Mouse (Mus musculus) kidney, embryonic 14.5 days (tissue): ENCODE data around the gene Smo. TPM values are rescaled to one million over a fixed set of nuclear protein-coding genes. Genes with fewer than 3 reads are reported as not detected.

Source experiments
- ATAC-seq: fragments of 200-750 bp; cut with Nextera tagmentation; 2 replicates; pipeline ENCODE4 v1.8.0; 2017; ENCODE audit warnings: moderate number of reproducible peaks, mild to moderate bottlenecking, moderate TSS enrichment, moderate library complexity; ENCODE audit not compliant: low FRiP score, low TSS enrichment
- H3K27ac ChIP-seq: fragments of 300-500 bp; sonication (generic); 2 replicates; pipeline ENCODE4 v1.5.1; 2014; ENCODE audit warnings: low read depth, mild to moderate bottlenecking, low read length, moderate library complexity, mixed read lengths
- H3K27me3 ChIP-seq: fragments of 300-500 bp; sonication (generic); 2 replicates; pipeline ENCODE4 v1.6.1; 2014; ENCODE audit warnings: mild to moderate bottlenecking, low read length; ENCODE audit not compliant: control insufficient read depth, insufficient read depth
- H3K36me3 ChIP-seq: fragments of 300-500 bp; sonication (generic); 2 replicates; pipeline ENCODE4 v1.6.1; 2014; ENCODE audit warnings: low read length, mixed read lengths; ENCODE audit not compliant: control insufficient read depth, insufficient read depth
- H3K4me1 ChIP-seq: fragments of 300-500 bp; sonication (generic); 2 replicates; pipeline ENCODE4 v1.6.1; 2014; ENCODE audit warnings: low read length, mixed read lengths; ENCODE audit not compliant: control insufficient read depth, insufficient read depth
- H3K4me2 ChIP-seq: fragments of 300-500 bp; sonication (generic); replicated peaks from 2 replicates; pipeline ENCODE4 v1.6.1; 2014; ENCODE audit warnings: low read depth, mild to moderate bottlenecking, low read length
- H3K4me3 ChIP-seq: fragments of 300-500 bp; sonication (generic); 2 replicates; pipeline ENCODE4 v1.5.1; 2014; ENCODE audit warnings: mild to moderate bottlenecking, low read length
- H3K9ac ChIP-seq: fragments of 300-500 bp; sonication (generic); 2 replicates; pipeline ENCODE4 v1.6.1; 2014; ENCODE audit warnings: low read depth, mild to moderate bottlenecking, low read length, moderate library complexity
- H3K9me3 ChIP-seq: fragments of 300-500 bp; sonication (generic); 2 replicates; pipeline ENCODE4 v1.6.1; 2016; ENCODE audit warnings: low read length; ENCODE audit not compliant: control insufficient read depth
- WGBS: fragments of 180-500 bp; shearing (Covaris S2); extraction: QIAGEN DNeasy Blood & Tissue Kit; methylation state at CpG from one replicate; pipeline ENCODE4 v1.1.7; 2014; 5-methylcytosine and 5-hydroxymethylcytosine counted together
- polyA plus RNA-seq: library from polyadenylated mRNA; unstranded; fragments of >200 nt; fragmentation: Nextera tagmentation; extraction: Ambion mirVana; gene quantifications from 2 replicates; pipeline ENCODE4 v1.2.1, GENCODE M21; 2014

Smo gene
- polyA plus RNA-seq, 1 experiment from 2014 or later: 70.4 TPM

DNA sequence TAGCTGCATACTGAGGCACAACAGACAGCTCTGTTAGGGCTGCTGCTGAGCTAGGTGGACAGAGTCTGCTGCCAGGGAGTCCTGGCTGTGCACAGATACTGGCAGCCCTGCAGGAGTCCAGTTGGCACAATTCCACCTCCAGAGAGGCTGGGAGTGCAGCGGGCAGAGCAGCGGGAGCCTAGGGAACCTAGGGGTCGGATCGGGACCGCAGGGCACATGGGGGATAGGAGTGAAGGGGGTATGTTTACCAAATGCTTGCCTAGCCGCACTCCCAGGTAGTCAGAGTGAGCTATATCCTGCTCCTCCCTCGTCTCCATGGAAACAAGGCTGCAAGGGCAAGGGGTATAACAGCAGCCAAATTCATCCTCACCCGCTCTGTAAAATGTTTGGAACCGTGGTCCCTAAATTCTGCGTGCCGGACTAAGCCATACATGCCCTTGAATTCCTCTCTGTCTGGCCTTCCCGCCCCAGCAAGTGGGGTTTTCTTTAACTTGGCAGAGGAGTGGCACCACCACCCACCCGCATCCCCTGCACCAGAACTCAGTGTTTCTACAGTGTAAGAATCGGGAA lies 17.3 kb upstream of the Smo start:
- Histone ChIP-seq H3K36me3 (no peaks in the 10 kb centered on the region; the same call in 1 of the 2 replicates), H3K9ac (no peak overlapping the region), H3K9me3 (no peaks in the 10 kb centered on the region), H3K27ac (no peak overlapping the region), H3K4me3 (peak overlapping the region; percentile 6), H3K4me1 (peaks cover 14% of the 10 kb centered on the region), H3K27me3 (no peaks in the 10 kb centered on the region), H3K4me2 (peak overlapping the region; percentile 30)
- WGBS: 16% methylated on average over 14 of the region's 14 CpGs
- peak; percentile 72 for ATAC-seq

DNA sequence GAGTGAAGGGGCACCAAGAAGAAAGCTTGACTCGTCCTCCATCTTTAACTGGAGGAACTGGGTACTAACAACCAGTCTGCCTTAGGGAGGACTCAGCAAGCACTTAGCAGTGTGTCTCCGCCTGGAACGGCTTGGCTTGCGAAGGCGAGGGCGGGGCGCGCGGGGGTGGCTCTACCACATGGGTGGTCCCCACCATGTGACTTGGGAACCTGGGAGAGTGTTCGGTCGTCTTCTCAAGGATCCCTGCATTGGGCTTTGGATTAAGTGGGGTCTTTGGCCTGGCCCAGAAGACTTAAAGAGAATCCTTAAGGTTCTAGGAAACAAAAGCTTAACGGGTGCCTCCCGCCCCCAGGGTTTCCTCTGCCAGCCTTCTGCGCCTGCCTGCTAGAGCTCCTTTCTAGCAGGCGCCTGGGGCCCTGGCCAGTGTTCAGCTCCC lies 16.4 kb upstream of the Smo start:
- H3K9ac ChIP-seq: peak overlapping the region; percentile 54
- WGBS: 5% methylated on average over 15 of the region's 15 CpGs
- H3K9me3 ChIP-seq: no peaks in the 10 kb centered on the region
- H3K4me1 ChIP-seq: peaks cover 14% of the 10 kb centered on the region
- no peak overlapping the region for H3K27ac ChIP-seq
- H3K4me2 ChIP-seq: peak overlapping the region; percentile 57
- H3K27me3 ChIP-seq: no peaks in the 10 kb centered on the region
- H3K4me3 ChIP-seq: peak overlapping the region; percentile 36
- peak; percentile 81 for ATAC-seq
- no peaks in the 10 kb centered on the region; the same call in 1 of the 2 replicates for H3K36me3 ChIP-seq

DNA sequence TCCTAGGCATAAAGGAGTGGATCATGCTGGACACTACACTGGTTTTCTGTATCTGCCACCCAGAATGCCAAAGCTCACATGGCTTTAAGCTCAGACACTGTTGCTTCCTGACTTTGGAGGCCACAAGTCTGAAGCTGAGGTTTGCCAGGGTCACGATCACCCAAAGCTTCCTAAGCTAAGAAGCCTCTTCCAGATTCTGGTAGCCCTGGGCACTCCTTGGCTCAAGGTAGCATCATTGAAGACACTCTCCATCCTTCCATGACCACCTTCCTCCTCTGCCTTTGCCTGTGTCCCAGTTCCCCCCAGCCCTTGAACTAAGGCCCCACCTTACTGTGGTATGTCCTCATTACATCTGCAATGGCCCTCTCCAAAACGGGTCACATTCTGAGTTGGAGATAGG lies 13.4 kb upstream of the Smo start:
- no peak for ATAC-seq
- 75% methylated on average over 2 of the region's 2 CpGs for WGBS

DNA sequence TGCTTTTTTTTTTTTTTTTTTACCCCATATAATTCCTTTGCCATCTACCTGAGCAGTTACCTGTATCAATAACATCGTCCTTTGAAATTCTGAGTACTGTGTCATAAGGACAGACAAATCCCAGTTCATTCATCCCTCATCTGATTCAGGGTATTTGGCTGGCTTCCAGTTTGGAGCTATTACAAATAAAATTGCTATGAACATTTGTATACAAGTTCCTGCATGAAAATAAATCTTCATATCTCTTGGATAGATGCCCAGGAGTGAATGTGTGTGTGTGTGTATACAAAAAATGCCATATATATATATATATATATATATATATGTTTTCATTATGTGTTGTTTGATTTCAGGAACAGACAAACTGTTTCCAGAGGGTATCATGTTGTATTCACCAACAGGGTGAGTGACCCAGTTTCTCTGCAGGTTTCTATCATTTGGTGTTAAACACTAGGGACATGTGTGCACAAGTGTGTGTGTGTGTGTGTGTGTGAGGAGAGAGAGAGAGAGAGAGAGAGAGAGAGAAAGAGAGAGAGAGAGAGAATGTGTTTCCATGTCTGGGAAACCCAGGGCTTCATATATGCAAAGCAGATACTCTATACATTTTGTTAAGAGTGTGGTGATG lies 8.6 kb upstream of the Smo start:
- H3K36me3 ChIP-seq: no peaks in the 10 kb centered on the region
- H3K27ac ChIP-seq: no peak overlapping the region
- no peaks in the 10 kb centered on the region for H3K9me3 ChIP-seq
- no peak overlapping the region for H3K9ac ChIP-seq
- no peak overlapping the region for H3K4me2 ChIP-seq
- WGBS: 61% methylated on average over 1 of the region's 1 CpGs
- no peaks in the 10 kb centered on the region for H3K4me1 ChIP-seq
- no peak overlapping the region for H3K4me3 ChIP-seq
- ATAC-seq: no peak
- H3K27me3 ChIP-seq: no peaks in the 10 kb centered on the region

More for the DNA sequence above, 13.4 kb upstream of the Smo start:
- Histone ChIP-seq H3K4me3 (no peak overlapping the region), H3K27me3 (no peaks in the 10 kb centered on the region), H3K9ac (no peak overlapping the region), H3K4me2 (no peak overlapping the region), H3K4me1 (peaks cover 14% of the 10 kb centered on the region), H3K27ac (no peak overlapping the region), H3K9me3 (no peaks in the 10 kb centered on the region), H3K36me3 (no peaks in the 10 kb centered on the region; the same call in 1 of the 2 replicates)

DNA sequence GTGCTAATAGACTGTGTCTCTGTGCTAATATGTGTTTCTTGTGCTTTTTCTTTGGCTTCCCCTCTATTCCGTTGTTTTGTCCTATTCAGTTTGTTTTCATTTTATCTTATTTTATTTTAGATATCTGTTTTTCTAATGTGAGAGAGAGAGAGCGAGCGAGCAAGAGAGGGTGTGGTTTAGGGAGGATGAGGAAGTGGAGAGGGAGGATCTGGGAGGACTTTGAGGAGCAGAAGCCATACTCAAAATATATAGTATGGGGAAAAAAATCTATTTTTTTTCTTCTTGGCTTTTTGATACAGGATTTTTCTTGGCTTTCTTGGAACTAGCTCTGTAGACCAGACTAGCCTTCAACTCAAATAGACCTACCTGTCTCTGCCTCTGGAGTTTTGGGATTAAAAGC lies 7.3 kb upstream of the Smo start:
- 88% methylated on average over 3 of the region's 3 CpGs for WGBS
- no peaks in the 10 kb centered on the region for H3K9me3 ChIP-seq

DNA sequence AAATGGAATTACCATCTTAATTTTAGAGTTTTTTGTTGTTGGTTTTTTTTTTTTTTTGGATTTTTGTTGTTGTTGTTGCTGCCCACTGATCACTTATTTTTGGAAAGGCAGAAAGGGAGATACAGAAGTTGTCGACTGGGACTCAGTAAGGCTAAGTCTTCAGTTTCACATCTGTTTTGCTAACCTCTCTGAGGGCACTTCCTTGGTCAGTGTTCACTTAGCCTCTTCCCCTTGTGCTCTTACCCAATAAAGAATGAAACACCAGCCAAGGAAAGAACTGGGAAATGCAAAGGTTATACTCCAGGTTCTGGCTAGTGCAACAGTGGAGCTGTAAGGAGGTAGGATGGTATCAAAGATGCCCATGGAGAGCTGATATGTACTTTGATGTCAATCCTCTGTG lies 5.8 kb upstream of the Smo start:
- WGBS: 33% methylated on average over 1 of the region's 1 CpGs
- ATAC-seq: no peak
- no peaks in the 10 kb centered on the region for H3K36me3 ChIP-seq

More for the DNA sequence above, 7.3 kb upstream of the Smo start:
- no peak for ATAC-seq
- Histone ChIP-seq H3K27me3 (no peaks in the 10 kb centered on the region), H3K36me3 (no peaks in the 10 kb centered on the region), H3K9ac (no peak overlapping the region), H3K4me2 (no peak overlapping the region), H3K4me3 (no peak overlapping the region), H3K4me1 (no peaks in the 10 kb centered on the region), H3K27ac (no peak overlapping the region)

DNA sequence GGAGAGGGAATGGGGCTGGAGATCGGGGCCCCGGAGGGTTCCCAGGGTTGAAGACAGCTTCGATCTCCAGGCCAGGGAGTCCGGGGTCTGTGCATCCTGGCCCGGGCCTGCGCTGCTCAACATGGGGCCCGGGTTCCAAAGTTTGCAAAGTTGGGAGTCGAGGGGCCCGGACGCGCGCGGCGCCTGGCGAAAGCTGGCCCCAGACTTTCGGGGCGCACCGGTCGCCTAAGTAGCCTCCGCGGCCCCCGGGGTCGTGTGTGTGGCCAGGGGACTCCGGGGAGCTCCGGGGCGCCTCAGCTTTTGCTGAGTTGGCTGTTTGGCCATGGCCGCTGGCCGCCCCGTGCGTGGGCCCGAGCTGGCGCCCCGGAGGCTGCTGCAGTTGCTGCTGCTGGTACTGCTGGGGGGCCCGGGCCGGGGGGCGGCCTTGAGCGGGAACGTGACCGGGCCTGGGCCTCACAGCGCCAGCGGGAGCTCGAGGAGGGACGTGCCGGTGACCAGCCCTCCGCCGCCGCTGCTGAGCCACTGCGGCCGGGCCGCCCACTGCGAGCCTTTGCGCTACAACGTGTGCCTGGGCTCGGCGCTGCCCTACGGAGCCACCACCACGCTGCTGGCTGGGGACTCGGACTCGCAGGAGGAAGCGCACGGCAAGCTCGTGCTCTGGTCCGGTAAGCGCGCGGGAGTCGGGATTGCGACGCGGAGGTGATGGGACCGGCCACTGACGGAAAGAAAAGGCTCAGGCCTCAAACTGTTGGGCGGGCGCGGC lies 567 bp downstream of the Smo start:
- Histone ChIP-seq H3K4me1 (peaks cover 9% of the 10 kb centered on the region; the same call in 1 of the 2 replicates), H3K9ac (peak overlapping the region; percentile 93), H3K9me3 (no peaks in the 10 kb centered on the region), H3K4me2 (peak overlapping the region; percentile 85), H3K4me3 (peak overlapping the region; percentile 82), H3K36me3 (peaks cover 7% of the 10 kb centered on the region; the same call in 1 of the 2 replicates), H3K27ac (peak overlapping the region; percentile 99), H3K27me3 (no peaks in the 10 kb centered on the region)
- whole genome bisulfite sequencing: under 1% methylated on average over 74 of the region's 75 CpGs
- ATAC-seq: peak; percentile 85

More for the DNA sequence above, 5.8 kb upstream of the Smo start:
- no peak overlapping the region for H3K4me3 ChIP-seq
- no peaks in the 10 kb centered on the region for H3K9me3 ChIP-seq
- no peaks in the 10 kb centered on the region for H3K4me1 ChIP-seq
- H3K9ac ChIP-seq: no peak overlapping the region
- H3K27me3 ChIP-seq: no peaks in the 10 kb centered on the region
- no peak overlapping the region for H3K27ac ChIP-seq
- no peak overlapping the region for H3K4me2 ChIP-seq

DNA sequence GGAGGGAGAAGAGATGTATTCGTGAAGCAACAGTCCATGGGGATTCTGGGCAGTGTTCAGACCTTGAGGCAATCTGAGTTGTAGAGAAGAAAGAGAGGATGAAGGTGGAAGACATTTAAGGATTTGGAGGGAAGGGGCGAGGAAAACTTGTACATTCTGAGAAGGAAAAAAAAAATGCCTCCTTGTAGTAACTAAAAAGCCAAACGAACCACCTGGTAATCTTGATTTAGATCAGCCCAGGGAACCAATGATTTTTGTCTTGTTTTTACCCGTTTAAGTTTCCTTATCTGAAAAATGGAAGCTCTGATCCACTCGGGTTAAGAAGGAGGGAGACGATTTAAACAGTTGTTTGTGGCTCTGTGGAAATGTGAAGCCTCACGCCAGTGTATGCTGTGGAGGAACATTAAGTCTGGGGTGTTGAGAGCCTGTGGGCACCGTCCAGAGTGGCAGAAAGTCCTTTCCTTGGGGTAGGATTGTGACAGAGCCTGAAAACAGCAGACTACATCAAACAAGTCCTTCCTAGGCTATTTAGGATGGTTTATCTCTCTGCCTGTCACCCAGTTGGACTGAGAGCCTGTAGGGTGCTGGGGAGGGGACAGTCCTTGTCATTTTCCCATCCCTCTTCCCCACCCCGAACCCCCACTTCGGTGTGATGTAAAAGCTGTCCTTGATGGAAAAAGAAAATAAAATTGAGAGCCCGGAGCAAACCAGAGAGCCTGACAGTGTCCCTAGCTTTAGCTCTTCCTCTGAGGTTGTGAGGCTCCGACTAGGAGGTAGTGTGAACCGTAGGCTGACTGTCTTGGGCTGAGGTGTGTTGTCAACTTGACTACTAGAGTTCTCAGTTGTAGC lies 1.5 kb downstream of the Smo start:
- Histone ChIP-seq H3K27ac (peak overlapping the region; percentile 99), H3K27me3 (no peaks in the 10 kb centered on the region), H3K4me1 (peaks cover 9% of the 10 kb centered on the region; the same call in 1 of the 2 replicates), H3K36me3 (peaks cover 7% of the 10 kb centered on the region; the same call in 1 of the 2 replicates), H3K4me2 (peak overlapping the region; percentile 85), H3K9ac (peak overlapping the region; percentile 93), H3K9me3 (no peaks in the 10 kb centered on the region), H3K4me3 (peak overlapping the region; percentile 82)
- no peak for ATAC-seq
- WGBS: 13% methylated on average over 13 of the region's 13 CpGs
